Mouse (Mus musculus) cerebellum, postnatal 14 days (tissue): ENCODE data around the gene Tbc1d30.

Experiments
- DNase-seq, 2 experiments: peaks; one replicate each; pipeline ENCODE4 v3.0.0; 2021; ENCODE audit warnings: mixed read lengths in 2 of 2

Gene Tbc1d30

DNA sequence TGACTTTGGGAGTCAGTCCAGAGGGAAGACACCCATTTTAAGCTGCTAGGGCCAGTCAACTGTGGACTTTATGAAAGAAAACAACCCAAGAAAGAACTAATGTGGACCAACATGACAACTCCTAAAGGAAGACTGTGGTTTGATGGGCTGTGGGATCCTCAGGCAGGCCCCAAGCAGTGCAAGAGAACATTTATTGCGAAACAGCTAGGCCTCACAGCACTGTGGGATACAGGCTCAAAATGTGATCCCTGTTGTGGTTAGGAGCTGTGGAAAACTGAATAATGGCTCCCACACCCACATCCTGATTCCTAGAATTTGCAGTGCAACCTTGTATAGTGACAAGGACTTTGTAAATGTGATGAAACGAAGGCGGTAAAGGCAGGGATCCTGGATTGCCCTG, 134.3 kb downstream of the Tbc1d30 start:
- no peak for DNase-seq
